Mouse (Mus musculus): Measurements from ENCODE around the gene Pmfbp1. TPM values are rescaled to one million over a fixed set of nuclear protein-coding genes. Genes with fewer than 3 reads are reported as not detected.

Pmfbp1 gene
- polyA plus RNA-seq, 1 experiment: 0.04 TPM

DNA sequence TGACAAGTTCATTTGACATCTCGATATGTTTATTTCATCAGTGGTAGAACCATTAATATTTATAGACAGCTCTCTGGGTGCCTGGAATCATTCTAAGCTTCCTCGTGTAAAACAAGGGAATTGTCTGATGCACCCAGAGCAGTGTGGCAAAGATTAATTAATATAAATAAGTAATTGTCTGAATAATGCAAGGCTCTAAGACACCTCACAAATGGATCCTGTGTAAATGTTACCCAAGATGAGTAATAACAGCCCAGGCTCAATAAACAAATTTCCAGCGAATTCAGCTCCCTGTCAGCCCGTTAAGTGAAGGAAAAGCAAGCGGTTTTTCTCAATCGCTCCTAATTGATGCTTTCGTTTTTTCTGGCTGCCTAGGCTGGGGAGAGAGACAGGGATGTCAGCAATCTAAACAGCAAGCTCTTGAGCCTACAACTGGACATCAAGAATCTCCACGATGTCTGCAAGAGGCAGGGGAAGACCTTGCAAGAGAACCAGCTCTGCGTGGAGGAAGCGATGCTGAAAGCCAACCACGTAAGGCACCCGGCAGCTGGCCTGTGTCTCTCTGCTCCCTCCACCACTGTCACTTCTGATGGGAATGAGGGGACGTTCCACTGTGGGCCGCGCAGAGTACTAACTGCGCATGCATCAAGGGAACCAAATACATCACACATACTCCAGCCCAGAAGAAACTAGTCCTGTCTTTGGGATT, 5.3 kb downstream of the Pmfbp1 start:
- DNase-seq (ENCODE audit: low spot score): no peak

DNA sequence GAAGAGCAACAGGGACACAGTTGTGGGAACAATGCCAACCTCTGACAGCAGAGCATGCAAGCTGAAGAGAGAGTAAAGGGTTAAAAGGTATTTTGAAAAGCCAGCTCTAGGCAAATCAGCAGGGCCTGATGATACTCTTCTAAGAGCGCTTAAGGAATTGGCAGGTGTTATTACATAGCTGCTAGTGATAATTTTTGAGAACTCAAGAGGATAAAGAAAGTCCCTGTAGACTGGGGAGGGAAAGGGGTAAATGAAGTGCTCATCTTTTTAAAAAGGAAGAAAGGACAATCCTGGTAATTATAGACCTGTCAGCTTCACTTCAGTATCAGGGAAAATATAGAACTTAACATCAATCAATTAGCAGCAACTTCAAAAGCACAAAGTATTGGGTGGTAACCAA, 9.7 kb downstream of the Pmfbp1 start:
- no peak for DNase-seq (ENCODE audit: low spot score)

DNA sequence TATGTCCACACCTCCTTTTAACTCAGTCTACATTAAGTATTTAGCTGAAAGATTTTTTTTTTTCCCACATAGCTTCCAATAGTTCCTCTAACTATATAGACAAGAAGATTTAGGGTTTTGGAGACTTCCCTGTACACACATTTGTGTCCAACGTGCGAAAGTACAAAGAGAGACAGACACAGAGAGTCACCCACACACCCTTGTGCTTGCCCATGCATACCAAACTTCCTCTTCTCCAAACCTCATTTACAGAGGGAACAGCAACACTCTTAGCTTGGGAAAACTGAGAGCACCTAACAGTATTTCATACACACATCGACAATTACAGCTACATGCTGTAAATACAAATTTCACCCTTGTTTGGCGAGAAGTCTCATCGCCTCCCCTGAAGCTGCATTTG, 11.7 kb downstream of the Pmfbp1 start:
- DNase-seq (ENCODE audit: low spot score): no peak

DNA sequence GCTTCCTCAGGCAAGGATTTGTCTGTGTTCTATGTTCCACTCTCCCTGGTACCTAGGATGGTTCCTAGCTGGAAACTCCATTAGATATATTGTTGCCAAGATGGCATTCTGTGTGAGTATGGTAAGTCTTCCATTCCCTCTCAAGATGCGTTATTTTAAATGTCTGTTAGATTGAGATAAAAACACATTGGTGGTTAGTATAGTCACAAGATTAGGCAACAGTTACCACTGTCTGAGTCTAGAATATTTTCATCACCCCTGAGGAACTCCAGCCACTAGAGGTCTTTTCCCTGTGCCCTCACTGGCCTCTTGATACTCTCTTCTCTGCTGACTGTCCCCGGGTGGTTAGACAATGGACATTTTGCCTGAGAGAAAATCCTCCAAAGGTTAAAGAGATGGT, 30.2 kb downstream of the Pmfbp1 start:
- DNase-seq (ENCODE audit: low spot score): no peak

DNA sequence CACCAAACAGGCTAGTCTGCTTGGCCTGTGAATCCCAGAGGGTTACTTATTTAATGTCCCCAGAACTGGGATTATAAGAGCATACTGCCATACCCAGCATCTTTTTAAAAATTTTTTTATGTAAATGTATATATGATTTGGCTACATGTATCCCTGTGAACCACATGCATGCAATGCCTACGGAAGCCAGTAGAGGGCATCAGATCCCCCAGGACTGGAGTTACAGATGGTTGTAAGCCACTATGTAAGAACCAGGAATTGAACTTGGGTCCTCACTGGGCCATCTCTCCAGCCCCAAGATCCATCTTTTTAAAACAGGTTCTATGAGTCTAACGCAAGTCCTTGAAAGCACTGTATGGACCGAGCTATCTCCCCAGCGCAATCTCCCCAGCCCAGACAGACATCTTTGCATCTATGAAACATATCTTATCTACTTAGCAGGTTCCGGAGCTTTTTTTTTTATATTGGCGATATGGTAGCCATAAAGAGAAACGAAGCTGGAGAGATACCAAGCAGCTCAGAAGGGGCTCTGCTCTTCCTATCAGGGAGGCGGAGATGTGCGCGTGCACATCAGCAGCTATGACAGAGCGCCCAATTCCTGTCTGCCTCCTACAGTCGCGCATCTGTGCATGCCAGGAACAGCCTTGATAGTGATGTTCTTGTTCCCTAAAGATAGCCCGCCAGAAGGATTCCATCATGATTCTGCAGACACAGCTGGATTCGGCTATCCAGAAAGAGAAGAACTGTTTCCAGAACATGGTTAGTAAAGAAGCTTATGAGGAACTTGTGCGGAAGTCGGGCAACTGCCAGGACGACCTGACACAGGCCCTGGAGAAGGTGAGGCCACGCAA, 41.5 kb downstream of the Pmfbp1 start:
- DNase-seq (ENCODE audit: low spot score): no peak

DNA sequence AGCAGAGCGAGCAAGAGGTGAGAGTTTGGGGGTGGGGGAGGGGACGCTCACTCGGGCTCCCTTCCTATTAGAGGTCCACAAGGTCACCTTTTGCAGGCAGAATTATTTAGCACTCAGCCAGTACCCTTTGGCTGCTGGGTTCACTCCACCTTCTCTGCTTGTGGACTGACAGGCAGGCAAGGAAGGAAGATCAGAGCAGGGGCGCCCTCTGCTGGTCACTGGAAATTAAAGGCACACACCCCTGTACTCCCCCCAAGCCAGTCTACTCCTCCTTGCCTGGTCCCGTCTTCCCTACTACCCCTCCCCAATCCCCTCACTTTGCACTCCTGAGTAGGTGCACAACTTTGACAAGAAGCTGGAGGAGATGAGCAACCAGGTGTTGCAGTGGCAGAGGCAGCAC, 42.9 kb downstream of the Pmfbp1 start:
- DNase-seq (ENCODE audit: low spot score): peak; percentile 47

DNA sequence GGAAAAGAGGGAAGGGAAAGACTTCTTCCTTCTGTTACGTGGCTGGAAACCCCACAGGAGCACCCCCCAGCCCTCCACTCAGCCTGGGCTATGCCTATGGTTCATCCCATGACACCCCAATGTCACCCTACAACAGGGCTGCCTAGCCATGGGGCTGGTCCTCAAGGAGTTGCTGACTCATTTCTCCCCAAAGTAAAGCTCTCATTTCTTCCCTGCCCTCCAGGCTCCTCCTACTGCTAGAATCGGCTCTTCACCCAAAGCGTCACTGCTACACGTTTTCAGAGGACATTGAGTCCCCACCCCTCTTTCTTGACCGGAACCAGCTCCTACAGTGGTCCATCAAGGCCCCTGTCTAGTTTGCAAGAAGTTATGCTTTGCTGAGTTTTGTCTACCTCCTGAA, 48.3 kb downstream of the Pmfbp1 start:
- DNase-seq (ENCODE audit: low spot score): no peak

DNA sequence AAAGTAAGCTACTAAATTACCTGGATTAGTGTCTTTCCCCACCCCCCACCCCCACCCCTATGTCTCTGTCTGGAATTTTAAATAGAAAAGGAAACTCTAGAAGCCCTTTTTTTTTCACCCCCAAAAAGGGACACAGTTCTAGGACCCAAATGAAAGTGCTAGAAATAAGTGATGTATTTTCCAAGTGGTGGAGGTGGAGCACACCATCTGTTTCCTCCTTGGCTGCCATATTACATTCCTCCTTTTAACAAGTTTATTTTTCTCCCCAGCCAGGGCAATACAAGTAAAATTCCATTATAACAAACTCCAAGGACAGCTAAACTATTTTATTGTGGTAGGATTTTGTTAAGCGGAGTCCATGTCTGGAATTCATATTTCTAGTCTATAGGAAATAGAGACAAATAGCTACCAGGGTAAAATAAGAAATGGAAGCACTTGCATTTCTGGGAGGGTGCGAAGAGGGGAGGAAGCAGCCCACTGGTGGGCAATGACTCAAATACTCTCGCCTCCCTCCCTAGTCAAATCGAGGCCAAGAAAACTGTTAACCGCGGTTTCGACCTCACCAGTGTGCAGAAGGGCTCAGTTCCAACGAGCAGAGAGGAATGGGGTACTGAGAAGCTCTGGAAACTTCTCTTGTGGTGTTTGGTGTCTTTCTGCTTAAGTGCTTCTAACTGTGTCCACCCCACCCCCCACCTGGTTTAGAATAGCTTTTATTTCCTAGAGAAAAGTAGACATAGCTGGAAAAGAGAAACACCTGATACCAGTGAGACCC, 49.1 kb downstream of the Pmfbp1 start:
- no peak for DNase-seq (ENCODE audit: low spot score)

DNA sequence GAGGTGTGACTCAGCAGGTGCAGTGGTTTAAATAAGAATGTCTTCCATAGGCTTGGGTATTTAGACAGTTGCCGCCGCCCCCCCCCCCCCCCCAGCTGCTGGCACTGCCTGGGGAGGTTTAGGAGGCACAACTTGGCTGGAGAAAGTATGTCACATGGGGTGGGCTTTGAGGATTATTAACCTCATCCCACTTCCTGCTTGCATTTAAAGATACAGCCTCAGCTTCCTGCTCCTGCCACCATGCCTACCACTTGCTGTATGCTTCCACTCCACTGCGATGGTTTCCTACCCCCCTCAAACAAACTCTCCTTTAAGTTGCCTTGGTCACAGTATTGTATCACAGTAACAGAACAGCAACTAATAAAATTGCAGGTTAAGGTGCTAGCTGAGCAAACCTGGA, 50.2 kb downstream of the Pmfbp1 start:
- no peak for DNase-seq (ENCODE audit: low spot score)

DNA sequence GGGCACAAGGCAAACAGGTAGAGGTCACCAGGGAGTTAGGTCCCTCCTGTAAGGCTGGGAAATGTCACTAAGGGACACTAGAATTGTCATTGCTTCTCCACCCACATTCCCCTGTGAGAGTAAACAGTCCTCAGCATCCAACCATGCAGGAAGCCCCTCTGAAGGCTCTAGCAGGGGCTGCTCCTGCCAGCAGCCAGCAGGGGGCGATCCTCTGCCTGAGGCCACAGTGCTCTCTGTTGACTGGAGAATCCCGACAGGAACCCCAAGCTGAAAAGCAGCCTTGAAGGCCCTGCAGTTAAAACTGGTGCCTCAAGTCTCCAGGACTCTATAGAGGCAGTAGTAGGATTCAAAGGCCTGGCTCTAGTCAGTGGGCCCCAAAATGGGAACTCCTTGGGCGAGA, 57.8 kb downstream of the Pmfbp1 start:
- no peak for DNase-seq (ENCODE audit: low spot score)

DNA sequence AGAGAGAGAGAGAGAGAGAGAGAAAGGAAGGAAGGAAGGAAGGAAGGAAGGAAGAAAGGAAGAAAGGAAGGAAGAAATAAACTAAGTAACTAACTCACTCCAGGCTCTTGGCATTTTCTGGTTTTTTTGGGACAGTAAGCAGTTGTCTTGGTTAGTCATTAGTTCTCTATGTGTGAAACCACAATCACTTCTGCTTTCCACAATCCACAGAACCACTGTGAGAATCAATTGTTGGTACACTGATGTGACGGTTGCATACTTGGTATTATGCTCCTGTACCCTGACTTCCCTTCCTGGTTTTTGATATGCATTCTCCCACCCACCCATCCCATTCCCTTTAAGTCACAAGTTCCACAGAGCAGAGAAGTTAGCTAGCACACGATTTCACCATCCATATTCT, 70.1 kb downstream of the Pmfbp1 start:
- no peak for DNase-seq (ENCODE audit: low spot score)

DNA sequence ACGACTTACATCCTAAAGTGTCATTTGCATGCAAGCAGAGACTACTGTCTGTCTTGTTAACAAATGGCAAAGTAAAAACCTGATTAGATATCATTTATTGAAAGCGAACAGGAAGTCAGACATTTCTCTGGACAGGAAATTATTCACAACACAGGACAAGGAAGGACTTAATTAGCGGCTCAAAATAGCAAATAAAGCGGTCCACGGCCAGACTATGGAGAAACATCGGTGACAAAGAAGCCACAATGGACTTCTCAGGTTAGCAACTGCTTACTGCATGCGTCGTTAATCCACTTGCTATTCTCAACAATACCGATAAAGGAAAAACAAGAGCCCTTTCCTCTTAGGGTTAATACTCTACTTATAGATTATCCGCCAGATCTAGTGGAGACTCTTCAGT, 70.9 kb downstream of the Pmfbp1 start:
- no peak for DNase-seq (ENCODE audit: low spot score)

DNA sequence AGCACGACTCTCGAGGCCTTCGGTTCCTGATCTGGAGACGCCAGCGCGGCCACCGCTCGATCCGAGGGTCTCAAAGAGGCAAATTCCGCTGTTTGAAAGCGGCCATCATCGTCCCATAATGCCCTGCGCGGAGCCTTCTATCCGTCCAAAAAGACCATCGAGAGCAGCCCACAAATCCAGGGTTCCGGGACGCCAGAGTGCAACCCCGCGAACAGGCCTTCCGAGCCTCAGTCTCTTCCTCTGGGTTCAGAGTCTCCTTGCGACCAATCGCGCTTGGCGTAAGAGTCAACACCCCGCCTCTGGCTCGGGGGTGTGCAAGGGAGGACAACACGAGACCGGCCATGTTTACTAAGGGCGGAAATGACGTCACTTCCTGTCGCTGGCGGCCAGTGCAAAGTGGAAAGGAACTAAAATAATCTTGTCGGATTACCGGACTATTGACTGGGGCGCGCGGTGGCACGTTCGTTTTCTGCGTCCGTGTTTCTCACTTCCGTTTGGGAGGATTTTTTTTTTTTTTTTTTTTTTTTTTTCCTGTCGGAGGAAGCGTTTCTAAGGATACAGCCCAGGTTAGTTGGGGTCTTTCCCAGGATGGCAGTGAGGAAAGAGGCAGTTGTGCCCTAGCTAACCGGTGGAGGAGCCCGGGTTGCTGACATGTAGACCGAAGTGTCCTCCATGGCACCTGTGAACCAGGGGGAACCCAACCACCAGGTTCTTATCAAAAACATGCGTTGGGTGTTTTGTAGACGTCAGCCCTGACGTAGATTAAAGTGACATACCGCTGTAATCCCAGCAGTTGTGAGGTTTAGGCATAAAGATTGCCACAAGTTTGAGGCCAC, 71.9 kb downstream of the Pmfbp1 start, which contains the start of the genes Dhx38 and Txnl4b:
Dhx38 (minus strand) TSS at position 364 of the 836 bp plus-strand sequence.
Txnl4b (plus strand) TSS at position 395 of the 836 bp plus-strand sequence.
- DNase-seq (ENCODE audit: low spot score): peak; percentile 84

DNA sequence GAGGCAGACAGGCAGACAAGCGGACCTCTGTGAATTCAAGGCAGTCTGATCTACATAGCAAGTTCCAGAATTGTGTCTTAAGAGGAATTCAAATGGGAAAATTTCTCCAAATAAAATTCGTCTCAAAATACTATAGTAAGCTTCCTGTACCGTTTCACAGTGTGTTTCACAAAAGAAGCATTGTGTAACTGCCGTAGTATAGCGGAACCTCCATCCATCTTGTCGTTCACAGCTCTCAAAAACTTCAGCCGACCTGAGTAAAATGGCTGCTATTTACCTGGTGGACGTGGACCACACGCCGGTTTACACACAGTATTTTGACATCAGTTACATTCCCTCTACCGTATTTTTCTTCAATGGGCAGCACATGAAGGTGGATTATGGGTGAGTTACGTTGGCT, 77.3 kb downstream of the Pmfbp1 start:
- no peak for DNase-seq (ENCODE audit: low spot score)

DNA sequence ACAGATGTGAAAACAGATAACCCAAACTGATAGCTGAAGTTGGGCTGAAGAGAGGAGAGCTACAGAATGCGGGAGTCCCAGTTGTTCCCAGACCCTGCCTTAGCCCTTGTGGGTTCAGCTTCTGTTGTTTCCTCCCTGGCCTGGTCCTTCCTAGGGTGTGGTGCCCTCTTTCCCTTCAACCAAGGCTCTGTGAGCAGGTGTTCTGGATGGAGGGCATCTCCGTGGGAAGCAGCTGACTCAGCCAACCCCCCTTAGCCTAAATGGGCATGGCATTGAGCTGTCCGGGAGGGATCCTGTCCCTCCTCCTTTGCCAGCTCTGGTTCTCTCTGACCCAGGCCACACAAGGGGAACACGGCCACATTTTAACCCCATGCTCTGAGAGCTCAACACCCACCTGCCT, 82.5 kb downstream of the Pmfbp1 start:
- DNase-seq (ENCODE audit: low spot score): no peak

DNA sequence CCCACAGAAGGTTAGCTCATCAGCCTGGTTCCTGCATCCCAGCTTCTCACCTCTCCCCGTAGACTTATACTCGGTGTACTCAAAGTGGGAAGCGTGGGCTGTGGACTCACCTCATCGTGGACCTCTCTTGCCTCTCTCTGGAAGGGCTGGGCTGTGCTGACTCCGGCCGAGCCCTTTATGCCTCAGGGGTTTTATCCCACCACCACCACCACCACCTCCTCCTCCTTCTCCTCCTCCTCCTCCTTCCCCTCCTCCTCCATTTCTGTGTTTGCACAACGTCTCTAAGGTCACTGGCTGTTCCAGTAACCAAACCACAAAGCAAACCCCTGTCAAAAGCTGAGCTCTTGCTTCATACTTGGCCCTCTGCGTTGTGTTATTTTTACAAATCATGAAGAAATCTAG, 85.1 kb downstream of the Pmfbp1 start, which contains the start of gene Hp:
Hp (minus strand) TSS at position 273 of the 402 bp plus-strand sequence.
- no peak for DNase-seq (ENCODE audit: low spot score)

DNA sequence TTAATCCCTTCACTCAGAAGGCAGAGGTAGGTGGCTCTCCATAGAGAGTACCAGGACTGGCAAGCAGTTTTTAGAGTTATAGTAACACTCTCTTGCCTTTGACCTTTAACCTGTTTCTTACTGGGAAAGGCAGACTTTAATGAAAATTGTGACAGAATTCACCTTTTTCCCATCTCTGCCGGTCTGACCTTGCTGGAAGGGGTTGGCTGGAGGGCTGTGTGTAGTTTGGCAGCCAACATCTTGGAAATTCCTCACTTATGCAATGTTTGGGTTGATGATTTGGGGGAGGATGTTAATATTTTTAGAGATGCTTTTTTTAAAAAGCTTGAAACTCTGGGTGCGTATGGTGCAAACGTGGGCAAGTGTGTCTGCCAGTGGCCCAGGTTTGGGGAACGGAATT, 90.5 kb downstream of the Pmfbp1 start:
- no peak for DNase-seq (ENCODE audit: low spot score)

DNA sequence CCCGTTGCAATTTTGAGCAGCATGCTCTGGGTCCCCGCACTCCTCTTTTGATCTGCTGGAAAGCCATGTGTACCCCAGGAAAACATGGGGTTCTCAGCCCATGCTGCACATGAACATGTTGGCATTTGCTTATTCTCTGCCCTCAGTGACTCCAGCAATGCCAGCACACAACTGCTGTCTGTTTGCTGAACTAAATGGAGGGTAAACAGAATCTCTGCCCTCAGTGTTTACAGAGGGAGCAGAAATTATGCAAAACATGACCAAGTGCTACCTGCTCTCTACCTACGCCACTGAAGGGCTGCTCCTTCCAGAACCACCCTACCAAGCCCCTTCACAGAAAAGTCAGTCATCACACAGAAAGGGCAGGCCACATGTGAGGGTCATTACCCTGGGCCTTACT, 91.0 kb downstream of the Pmfbp1 start:
- no peak for DNase-seq (ENCODE audit: low spot score)

DNA sequence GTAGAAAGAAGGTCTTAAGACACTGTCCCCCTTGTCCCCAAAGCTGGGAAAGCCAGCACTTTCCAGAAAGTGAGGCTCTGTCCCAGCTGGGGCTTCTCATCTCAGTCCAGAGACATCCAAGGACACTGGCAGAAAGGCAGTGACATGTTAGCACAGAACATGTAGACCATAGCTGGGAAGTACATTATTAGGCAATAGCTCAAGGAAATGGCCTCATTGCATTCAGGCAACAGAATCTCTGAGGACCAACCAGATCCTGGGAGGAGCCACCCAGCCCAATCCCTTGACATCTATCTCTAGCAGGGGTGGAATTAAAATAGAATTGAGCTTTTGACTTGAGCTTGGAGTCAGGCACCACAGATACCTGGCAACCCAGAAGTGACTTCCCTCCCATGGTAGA, 91.8 kb downstream of the Pmfbp1 start:
- no peak for DNase-seq (ENCODE audit: low spot score)

DNA sequence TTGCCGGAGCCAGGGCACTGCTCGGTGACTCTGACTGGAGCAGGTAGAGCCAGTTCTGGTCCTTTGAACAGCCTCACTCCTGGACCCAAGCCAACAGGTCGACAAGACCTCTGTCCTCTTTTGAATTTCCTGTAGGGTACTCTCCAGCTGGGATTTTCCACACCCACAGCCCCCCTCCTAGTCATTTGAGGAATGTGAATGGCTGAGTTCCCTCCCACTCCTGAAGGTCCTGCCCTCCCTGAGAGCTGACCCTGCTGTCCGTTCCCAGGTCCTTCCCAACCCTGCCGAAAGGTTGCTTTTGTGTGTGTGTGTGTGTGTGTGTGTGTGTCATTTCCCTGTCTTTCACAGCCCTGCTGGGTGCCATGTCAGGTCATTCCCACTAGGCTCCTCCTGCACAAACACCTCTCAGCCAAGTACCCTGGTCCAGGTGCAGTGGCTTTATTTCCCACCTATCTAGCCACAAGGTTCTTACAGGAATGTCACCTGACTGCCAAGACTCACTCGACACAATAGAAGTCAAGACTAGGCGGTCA, 93.2 kb downstream of the Pmfbp1 start:
- peak; percentile 53 for DNase-seq (ENCODE audit: low spot score)

DNA sequence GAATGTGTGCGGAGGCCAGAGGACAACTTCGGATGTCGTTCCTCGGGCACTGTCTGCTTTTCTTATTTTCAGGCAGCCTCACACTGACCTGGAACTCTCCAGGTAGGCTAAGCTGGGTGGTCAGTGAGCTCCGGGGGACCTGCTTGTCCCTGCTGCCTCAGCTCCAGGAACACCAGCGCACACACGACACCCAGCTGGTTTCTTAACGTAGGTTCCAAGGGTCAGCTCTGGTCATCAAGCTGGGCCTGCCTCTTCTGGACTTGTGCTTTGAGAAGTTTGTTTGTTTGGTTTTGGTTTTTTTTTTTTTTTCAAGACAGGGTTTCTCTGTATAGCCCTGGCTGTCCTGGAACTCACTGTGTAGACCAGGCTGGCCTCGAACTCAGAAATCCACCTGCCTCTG, 97.1 kb downstream of the Pmfbp1 start:
- no peak for DNase-seq (ENCODE audit: low spot score)
